ENCODE assay signal across 22 mouse cellular contexts in the genomic region with DNA sequence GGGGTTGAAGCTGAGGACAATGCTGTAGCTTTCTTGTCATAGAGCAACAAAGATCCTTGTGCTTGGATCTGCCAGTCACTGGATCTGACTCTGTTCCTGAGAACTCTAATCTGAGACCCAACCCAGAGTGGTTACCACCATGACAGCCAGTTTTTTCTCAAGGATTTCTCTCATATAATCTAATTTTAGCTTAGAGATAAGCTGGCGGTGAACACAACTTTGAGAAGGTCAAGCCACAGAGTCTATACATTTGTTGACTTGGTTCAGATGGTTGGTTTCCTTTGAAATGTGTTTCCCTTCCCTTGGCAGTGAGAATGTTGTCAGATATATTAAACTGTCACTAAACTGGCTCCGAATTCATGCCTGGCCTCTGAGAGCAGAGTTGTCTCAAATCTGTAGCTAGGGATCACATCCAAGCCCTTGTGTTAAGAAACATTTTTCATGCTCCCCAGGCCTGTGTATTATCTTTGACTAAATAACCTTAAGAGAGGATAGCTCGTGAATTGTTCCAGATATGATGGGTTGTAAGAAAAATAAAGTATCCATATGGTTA. TPM values are rescaled to one million over a fixed set of nuclear protein-coding genes. Genes with fewer than 3 reads are reported as not detected.
DNase-seq lines count a peak whose midpoint lies in the region; ATAC-seq and TF ChIP-seq lines count a peak whose summit lies in the region.
"Had no signal": no experiment of that assay in that cellular context is flagged by ENCODE, and none has a peak within 500 bp of the region (broad histone marks: within the 10 kb centered on the region; RNA-seq: fewer than 3 reads in every experiment).

No protein-coding gene starts in this region.

- WGBS in intestine, embryonic 16.5 days: 63% methylated on average over 3 of the region's 3 CpGs
- WGBS in intestine, postnatal 0 days: 59% methylated on average over 3 of the region's 3 CpGs
- 51% methylated on average over 3 of the region's 3 CpGs for WGBS in kidney, postnatal 0 days

- no peaks in the 10 kb centered on the region for H3K27me3 ChIP-seq in intestine, embryonic 16.5 days (replicated peaks; ENCODE audit: control insufficient read depth, insufficient read depth, low read length)
- H3K27me3 ChIP-seq in intestine, postnatal 0 days (replicated peaks; ENCODE audit: control insufficient read depth, insufficient read depth, low read length): no peaks in the 10 kb centered on the region
- H3K27me3 ChIP-seq in kidney, postnatal 0 days (ENCODE audit: insufficient read depth, low read length): no peaks in the 10 kb centered on the region
- H3K27me3 ChIP-seq: embryonic facial prominence, embryonic 13.5 days; forebrain, embryonic 12.5 days; hindbrain, embryonic 15.5 days had no signal

- 0 out of 2 replicates have a peak, but pooled peaks have one; percentile 22 for ATAC-seq in intestine, embryonic 16.5 days
- no peak for ATAC-seq in intestine, postnatal 0 days
- no peak for ATAC-seq in kidney, postnatal 0 days (replicated peaks; ENCODE audit: low FRiP score, low read depth)
- ATAC-seq in common myeloid progenitor, adult 5-6 weeks (replicated peaks; ENCODE audit: low read depth, poor library complexity, severe bottlenecking): peak; percentile 87
- ATAC-seq: CD4-positive, CD25-positive, alpha-beta regulatory T cell, adult 4 months had no signal

- H3K9ac ChIP-seq in intestine, embryonic 16.5 days (ENCODE audit: low read depth, low read length): no peak overlapping the region
- no peak overlapping the region for H3K9ac ChIP-seq in intestine, postnatal 0 days (ENCODE audit: low read depth, low read length)
- H3K9ac ChIP-seq in kidney, postnatal 0 days (ENCODE audit: low read depth, low read length): no peak overlapping the region
- H3K9ac ChIP-seq: embryonic facial prominence, embryonic 13.5 days; forebrain, embryonic 12.5 days; hindbrain, embryonic 15.5 days had no signal

- H3K4me2 ChIP-seq in intestine, embryonic 16.5 days (ENCODE audit: low read depth, low read length): no peak overlapping the region
- no peak overlapping the region for H3K4me2 ChIP-seq in intestine, postnatal 0 days (replicated peaks; ENCODE audit: low read depth)
- H3K4me2 ChIP-seq in kidney, postnatal 0 days (ENCODE audit: low read length): no peak overlapping the region
- H3K4me2 ChIP-seq: embryonic facial prominence, embryonic 13.5 days; forebrain, embryonic 12.5 days; heart, embryonic 11.5 days; hindbrain, embryonic 15.5 days had no signal

- DNase-seq in kidney, postnatal 0 days (ENCODE audit: low spot score): peak; percentile 74
- DNase-seq in kidney, adult 8-10 months: no peak
- no peak for DNase-seq in layer of hippocampus, adult 9-11 months
- no peak for DNase-seq in testis, postnatal 10 days (ENCODE audit: low spot score)
- DNase-seq: adrenal gland, adult 8-10 months; adrenal gland, postnatal 36 days; B cell, adult 2 months; cerebellum, adult 11 months; cerebellum, adult 8-10 months; cerebellum, postnatal 25 days; gastrocnemius, postnatal 14 days; heart, adult 2 months; heart, postnatal 36 days had no signal

- H3K4me3 ChIP-seq in intestine, embryonic 16.5 days (ENCODE audit: low read length): no peak overlapping the region
- no peak overlapping the region for H3K4me3 ChIP-seq in intestine, postnatal 0 days (ENCODE audit: low read depth, low read length)
- H3K4me3 ChIP-seq in kidney, postnatal 0 days (replicated peaks; ENCODE audit: low read depth, low read length): no peak overlapping the region
- H3K4me3 ChIP-seq: embryonic facial prominence, embryonic 13.5 days; forebrain, embryonic 12.5 days; heart, adult 2 months; hindbrain, embryonic 15.5 days had no signal

- H3K27ac ChIP-seq in intestine, embryonic 16.5 days (ENCODE audit: low read length): no peak overlapping the region
- no peak overlapping the region for H3K27ac ChIP-seq in intestine, postnatal 0 days (ENCODE audit: low read depth, low read length)
- H3K27ac ChIP-seq in kidney, postnatal 0 days: no peak overlapping the region; the same call in 1 of the 2 replicates
- H3K27ac ChIP-seq: embryonic facial prominence, embryonic 13.5 days; forebrain, embryonic 12.5 days; heart, adult 2 months; hindbrain, embryonic 15.5 days had no signal

- no peaks in the 10 kb centered on the region for H3K9me3 ChIP-seq in intestine, embryonic 16.5 days (ENCODE audit: control insufficient read depth, low read length)
- H3K9me3 ChIP-seq in intestine, postnatal 0 days (ENCODE audit: control insufficient read depth): no peaks in the 10 kb centered on the region
- H3K9me3 ChIP-seq in kidney, postnatal 0 days (replicated peaks; ENCODE audit: low read length): no peaks in the 10 kb centered on the region
- H3K9me3 ChIP-seq: embryonic facial prominence, embryonic 13.5 days; forebrain, embryonic 12.5 days; G1E; hindbrain, embryonic 15.5 days had no signal

- no peaks in the 10 kb centered on the region for H3K36me3 ChIP-seq in intestine, embryonic 16.5 days (ENCODE audit: control insufficient read depth, insufficient read depth, low read length)
- no peaks in the 10 kb centered on the region for H3K36me3 ChIP-seq in intestine, postnatal 0 days (ENCODE audit: control insufficient read depth, insufficient read depth)
- H3K36me3 ChIP-seq in kidney, postnatal 0 days (ENCODE audit: insufficient read depth, low read length): no peaks in the 10 kb centered on the region
- H3K36me3 ChIP-seq: embryonic facial prominence, embryonic 13.5 days; forebrain, embryonic 12.5 days; G1E; hindbrain, embryonic 15.5 days had no signal

- TF ChIP-seq CTCF in intestine, postnatal 0 days (IDR thresholded peaks at IDR 0.05; ENCODE audit: low read depth): no peak
- no peak for TF ChIP-seq CTCF in kidney, postnatal 0 days (IDR thresholded peaks at IDR 0.05; ENCODE audit: low read depth)

- no peaks in the 10 kb centered on the region for H3K4me1 ChIP-seq in intestine, embryonic 16.5 days (ENCODE audit: control insufficient read depth, insufficient read depth, low read length)
- no peaks in the 10 kb centered on the region for H3K4me1 ChIP-seq in intestine, postnatal 0 days (replicated peaks; ENCODE audit: control insufficient read depth, insufficient read depth, low read length)
- no peaks in the 10 kb centered on the region for H3K4me1 ChIP-seq in kidney, postnatal 0 days (replicated peaks; ENCODE audit: insufficient read depth, low read length)
- H3K4me1 ChIP-seq: embryonic facial prominence, embryonic 13.5 days; forebrain, embryonic 12.5 days; hindbrain, embryonic 15.5 days had no signal

RNA-seq across cellular contexts. Expression of gene Fam107b, which starts 15.0 kb away (rescaled TPM):
- 36.8 and 39.5 TPM in 2 replicates for polyA plus RNA-seq in intestine, embryonic 16.5 days (2015; fragmentation: Nextera tagmentation; extraction: Ambion mirVana)
- 17.2 and 21.8 TPM in 2 replicates for polyA plus RNA-seq in intestine, postnatal 0 days (2015; fragmentation: Nextera tagmentation; extraction: Ambion mirVana)
- 62.6 and 68.6 TPM in 2 replicates for polyA plus RNA-seq in kidney, postnatal 0 days (2015; fragmentation: Nextera tagmentation; extraction: Ambion mirVana)
- total RNA-seq in common myeloid progenitor, adult 5-6 weeks (2017): 812 and 826 TPM in 2 replicates

Comparison
In these comparisons a context has a peak if more than half of its experiments do, and no peak if none do; other contexts are left out.
1. ATAC-seq: peak in intestine, embryonic 16.5 days (single experiment) and common myeloid progenitor, adult 5-6 weeks (single experiment); none in intestine, postnatal 0 days (single experiment) and kidney, postnatal 0 days (single experiment).